Mouse (Mus musculus): Measurements from ENCODE around the gene Cdadc1. TPM values are rescaled to one million over a fixed set of nuclear protein-coding genes. Genes with fewer than 3 reads are reported as not detected.
"Not testable (repeated sequence)": the region's sequence is repeated elsewhere in the genome, so short reads cannot be mapped to it uniquely, and the experiment has no call there.

Cdadc1 gene
- total RNA-seq, 2 experiments from 2014 or later, result 39.3 to 49.8 TPM

DNA sequence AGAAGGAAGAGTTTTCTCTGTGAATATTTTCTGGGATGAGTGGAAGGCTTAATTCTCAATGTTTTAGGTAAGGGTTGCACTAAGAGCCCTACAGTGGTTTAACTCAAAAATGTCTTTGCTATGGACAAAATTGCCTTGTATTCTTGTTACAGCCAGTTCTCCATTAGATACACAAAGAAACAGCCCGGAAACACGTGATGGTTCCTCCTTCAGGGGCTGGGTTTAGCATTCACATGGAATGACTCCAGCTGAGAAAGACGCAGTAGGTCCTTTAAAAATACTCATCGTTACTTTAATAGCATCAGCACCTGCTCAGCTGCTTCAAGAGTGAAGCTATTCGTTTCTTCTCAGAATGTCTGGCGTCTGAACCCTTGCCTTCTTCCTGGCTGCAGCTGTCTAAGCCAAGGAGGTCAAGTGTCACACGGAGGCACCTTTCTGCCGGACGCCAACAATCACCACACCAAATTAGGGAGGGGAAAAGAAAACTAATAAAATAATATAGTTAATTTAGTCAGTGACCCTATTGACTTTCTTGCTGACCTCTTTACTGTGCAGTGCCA is 26.6 kb upstream of the Cdadc1 start:
- DNase-seq (ENCODE audit: extremely low spot score in 1 of 2, low spot score in 2 of 2), result no peak
- intact Hi-C loops (cut with DNase I), result no loop called here

DNA sequence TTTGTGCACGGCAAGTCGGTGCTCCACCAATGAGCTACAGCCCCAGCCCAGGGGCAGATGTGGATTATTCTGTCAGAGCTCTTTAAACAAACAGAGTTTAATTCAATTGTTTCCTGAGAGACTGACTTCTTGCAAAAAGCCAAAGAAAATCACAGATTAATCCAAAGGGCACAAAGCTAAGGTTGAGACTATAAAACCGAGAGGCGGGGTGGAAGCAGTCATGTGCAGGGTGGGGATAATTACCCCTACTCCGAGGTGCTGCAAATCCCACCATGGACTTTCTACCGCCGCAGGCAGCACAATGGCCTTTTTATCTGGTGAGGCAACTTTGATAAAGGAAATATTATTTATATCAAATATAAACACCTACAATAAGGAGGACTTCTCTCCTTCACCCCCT is 19.0 kb upstream of the Cdadc1 start:
- intact Hi-C loops (cut with DNase I), result no loop called here
- DNase-seq (ENCODE audit: extremely low spot score in 1 of 2, low spot score in 2 of 2), result no peak

- intact Hi-C loops (cut with DNase I); DNase-seq (ENCODE audit: extremely low spot score in 1 of 2, low spot score in 2 of 2): not testable (repeated sequence)
These were observed 16.4 kb upstream of the Cdadc1 start for GRCm38 (mm10) chr14:59614149-59614548.

- intact Hi-C loops (cut with DNase I), result loop anchor here (2.0 kb wide), 1 partner anchor 330 kb away; no protein-coding TSS in a partner anchor
- DNase-seq (ENCODE audit: extremely low spot score in 1 of 2, low spot score in 2 of 2), result peak in 1 of 2 experiments; percentile 75
These were observed 15.3 kb upstream of the Cdadc1 start for GRCm38 (mm10) chr14:59612920-59613625.

GRCm38 (mm10) chr14:59607021-59607420 is 9.3 kb upstream of the Cdadc1 start:
- no peak for DNase-seq (ENCODE audit: extremely low spot score in 1 of 2, low spot score in 2 of 2)
- intact Hi-C loops (cut with DNase I), result no loop called here

- intact Hi-C loops (cut with DNase I), result loop anchor here (2.0 kb wide), 1 partner anchor 411 kb away; no protein-coding TSS in a partner anchor
- DNase-seq (ENCODE audit: extremely low spot score in 1 of 2, low spot score in 2 of 2), result peak in 1 of 2 experiments; percentile 68
These were observed 8.1 kb upstream of the Cdadc1 start for GRCm38 (mm10) chr14:59605671-59606353.

- intact Hi-C loops (cut with DNase I), result loop anchor here (2.0 to 5.0 kb wide), 2 partner anchors 413 to 452 kb away; no protein-coding TSS in a partner anchor
- DNase-seq (ENCODE audit: extremely low spot score in 1 of 2, low spot score in 2 of 2), result no peak
These were observed 6.4 kb upstream of the Cdadc1 start for GRCm38 (mm10) chr14:59604002-59604645.

DNA sequence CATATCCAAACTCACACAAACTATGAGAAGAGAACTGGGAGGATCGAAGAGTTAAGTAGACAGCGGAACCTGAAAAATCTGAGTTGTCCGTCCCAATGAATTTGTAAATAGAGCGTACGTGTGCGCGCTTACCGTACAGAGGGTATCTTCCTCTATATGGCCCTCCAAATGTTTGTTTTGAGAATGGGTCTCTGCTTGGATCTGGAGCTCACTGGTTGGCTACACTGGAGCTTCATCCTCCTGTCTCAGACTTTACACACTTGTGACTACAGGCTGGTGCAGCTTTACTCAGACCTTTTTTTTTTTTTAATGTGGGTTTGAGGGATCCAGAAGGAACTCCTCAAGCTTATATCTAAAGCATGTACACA is 485 bp upstream of the Cdadc1 start:
- intact Hi-C loops (cut with DNase I), result no loop called here
- DNase-seq (ENCODE audit: extremely low spot score in 1 of 2, low spot score in 2 of 2), result no peak

- DNase-seq (ENCODE audit: extremely low spot score in 1 of 2, low spot score in 2 of 2), result no peak
- intact Hi-C loops (cut with DNase I), result no loop called here
These were observed 2.8 kb downstream of the Cdadc1 start for GRCm38 (mm10) chr14:59594988-59595387.

DNA sequence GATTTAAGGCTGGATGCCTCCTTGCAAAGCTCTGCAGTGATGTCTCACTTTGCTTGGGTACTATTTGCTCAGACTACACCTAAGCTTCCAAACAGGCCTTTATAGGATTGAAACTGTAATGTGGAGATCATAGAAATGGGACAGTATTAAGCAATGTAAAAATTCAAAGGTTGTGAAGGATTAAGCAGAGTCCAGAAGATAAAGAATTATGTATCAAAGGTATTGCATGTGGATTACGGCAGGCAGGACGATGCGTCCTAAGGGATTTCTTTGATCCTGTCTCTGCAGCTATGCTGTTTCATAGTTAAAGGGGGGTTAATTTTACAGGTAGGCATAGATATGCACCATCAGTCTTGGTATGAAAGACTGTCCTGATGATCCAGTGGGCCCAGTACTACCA is 5.2 kb downstream of the Cdadc1 start:
- no peak for DNase-seq (ENCODE audit: extremely low spot score in 1 of 2, low spot score in 2 of 2)
- intact Hi-C loops (cut with DNase I), result no loop called here

DNA sequence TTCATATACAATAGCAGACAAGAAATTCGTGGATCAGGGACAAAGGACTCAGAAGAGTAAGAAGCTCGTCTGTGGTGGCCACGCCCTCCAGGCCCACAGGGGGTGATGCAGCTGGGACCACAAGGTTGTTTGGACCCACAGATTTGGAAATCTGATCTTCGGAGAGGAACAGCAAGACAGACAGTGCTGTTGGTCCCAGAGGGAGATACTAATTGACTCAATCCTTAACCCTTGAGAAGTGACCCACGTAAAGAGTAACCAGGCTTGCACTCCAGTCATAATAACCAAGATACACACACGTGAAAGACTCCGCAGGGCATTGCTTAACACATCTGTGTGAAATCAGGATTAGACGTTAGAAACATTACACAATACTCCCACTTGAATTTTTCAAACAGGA is 5.9 kb downstream of the Cdadc1 start:
- DNase-seq (ENCODE audit: extremely low spot score in 1 of 2, low spot score in 2 of 2), result no peak
- intact Hi-C loops (cut with DNase I), result no loop called here

DNA sequence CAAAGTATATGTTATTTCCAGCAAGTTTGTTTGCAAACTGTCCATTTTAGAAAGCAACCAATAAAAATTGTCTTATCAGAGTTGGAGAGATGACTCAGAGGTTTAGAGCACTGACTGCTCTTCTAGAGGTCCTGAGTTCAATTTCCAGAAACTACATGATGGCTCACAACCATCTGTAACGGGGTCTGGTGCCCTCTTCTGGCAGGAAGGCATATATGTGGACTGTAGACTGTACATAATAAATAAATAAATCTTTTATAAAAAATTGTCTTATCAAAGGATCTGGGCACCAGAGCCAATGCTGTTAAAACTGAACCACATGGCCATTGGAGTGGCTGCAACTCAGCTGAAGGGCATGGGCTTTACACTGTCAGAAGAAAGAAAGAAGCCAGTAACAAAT is 7.1 kb downstream of the Cdadc1 start:
- no peak for DNase-seq (ENCODE audit: extremely low spot score in 1 of 2, low spot score in 2 of 2)
- intact Hi-C loops (cut with DNase I), result no loop called here

DNA sequence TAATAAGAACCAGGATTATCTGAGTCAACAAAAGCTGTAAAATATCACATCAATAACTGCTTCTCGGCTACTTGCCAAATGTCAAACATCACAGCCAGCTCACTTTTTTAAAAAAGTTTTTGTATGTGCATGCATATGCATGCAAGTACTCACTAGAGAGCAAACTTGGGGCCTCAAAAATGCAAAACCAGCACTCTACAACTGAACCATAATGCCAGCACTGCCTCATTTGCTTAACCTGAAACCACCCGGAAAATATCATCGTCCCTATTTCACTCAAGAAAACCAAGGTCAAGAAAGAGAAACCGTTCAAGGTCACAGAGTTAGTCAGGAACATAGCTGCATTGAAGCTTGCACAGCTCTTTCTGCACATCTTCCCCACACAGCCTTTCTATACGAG is 21.4 kb downstream of the Cdadc1 start:
- intact Hi-C loops (cut with DNase I), result no loop called here
- DNase-seq (ENCODE audit: extremely low spot score in 1 of 2, low spot score in 2 of 2), result no peak

DNA sequence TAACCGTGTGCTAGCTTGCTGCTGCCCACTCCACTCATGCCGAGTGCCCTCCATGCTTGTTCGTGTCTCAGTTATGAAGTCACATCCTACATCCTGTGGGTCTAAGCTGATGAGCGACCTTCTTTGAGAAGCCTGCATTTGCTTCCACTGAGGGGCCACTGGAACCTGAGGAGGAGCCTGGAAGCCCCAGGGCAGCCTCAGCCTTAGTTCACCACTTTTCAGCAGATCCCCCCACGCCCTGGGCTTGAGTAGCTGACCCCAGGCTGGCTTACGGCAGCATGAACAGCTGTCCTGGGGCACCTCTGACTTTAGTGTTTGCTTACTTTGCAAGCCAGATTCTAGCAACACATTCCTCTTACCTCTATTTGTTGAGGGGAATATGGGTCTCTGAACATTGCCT is 31.0 kb downstream of the Cdadc1 start:
- intact Hi-C loops (cut with DNase I), result no loop called here
- DNase-seq (ENCODE audit: extremely low spot score in 1 of 2, low spot score in 2 of 2), result no peak

GRCm38 (mm10) chr14:59557886-59558285 is 39.9 kb downstream of the Cdadc1 start:
- intact Hi-C loops (cut with DNase I), result loop anchor here (5.0 to 10.0 kb wide), 5 partner anchors 91 to 403 kb away; no protein-coding TSS in a partner anchor
- DNase-seq (ENCODE audit: extremely low spot score in 1 of 2, low spot score in 2 of 2), result no peak

GRCm38 (mm10) chr14:59557071-59557470 is 40.7 kb downstream of the Cdadc1 start:
- no peak for DNase-seq (ENCODE audit: extremely low spot score in 1 of 2, low spot score in 2 of 2)
- intact Hi-C loops (cut with DNase I), result loop anchor here (5.0 to 10.0 kb wide), 5 partner anchors 90 to 402 kb away; no protein-coding TSS in a partner anchor

DNA sequence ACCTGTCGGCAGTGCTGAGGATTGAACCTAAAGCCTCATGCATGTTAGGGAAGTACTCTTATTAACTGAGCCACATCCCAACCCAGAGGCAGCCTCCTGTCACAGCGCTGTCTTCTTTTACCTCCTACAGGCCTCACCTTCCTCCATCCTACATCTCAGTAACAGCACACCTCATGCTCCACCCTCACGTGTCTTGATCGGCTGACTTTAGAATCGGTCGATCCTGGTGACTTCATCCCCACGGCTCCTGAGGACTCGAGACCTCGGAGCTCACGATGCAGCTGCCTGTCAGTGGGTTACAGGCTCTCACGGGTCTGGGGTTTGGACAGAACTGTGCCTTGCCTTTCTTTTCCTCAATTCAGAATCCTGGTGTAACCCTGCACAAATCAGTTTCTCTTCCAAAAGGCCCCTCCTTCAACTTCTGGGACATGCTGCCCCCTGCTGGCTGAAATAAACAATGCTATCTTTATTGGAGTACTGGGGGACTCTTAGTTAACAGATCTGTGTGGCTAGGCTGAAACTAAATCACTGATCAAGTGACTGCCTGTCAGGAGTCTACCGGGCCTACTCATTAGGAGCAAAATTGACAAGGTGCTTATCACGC is 41.7 kb downstream of the Cdadc1 start:
- DNase-seq (ENCODE audit: extremely low spot score in 1 of 2, low spot score in 2 of 2), result peak; percentile 76 to 78
- intact Hi-C loops (cut with DNase I), result loop anchor here (5.0 to 10.0 kb wide), 5 partner anchors 89 to 401 kb away; no protein-coding TSS in a partner anchor

GRCm38 (mm10) chr14:59555018-59555417 is 42.7 kb downstream of the Cdadc1 start:
- no peak for DNase-seq (ENCODE audit: extremely low spot score in 1 of 2, low spot score in 2 of 2)
- intact Hi-C loops (cut with DNase I), result loop anchor here (5.0 to 10.0 kb wide), 5 partner anchors 88 to 400 kb away; no protein-coding TSS in a partner anchor

DNA sequence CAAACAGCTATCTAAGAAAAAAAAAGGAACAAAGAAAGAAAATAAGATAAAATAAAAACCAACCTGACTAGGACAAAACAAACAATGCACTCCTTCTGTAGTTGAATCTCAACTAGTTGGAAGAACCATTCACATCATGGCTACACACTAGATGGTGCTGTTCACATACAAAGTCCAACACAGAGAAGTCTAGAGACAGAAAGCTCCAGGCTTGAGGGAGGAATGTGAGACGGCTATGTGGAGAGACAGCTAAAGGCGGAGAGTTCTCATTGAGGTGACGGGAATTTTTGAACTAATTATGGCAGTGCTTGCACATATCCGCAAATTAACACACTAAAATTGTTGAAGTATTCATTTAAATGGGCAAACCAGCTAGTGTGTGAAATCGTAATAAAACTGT is 43.7 kb downstream of the Cdadc1 start:
- intact Hi-C loops (cut with DNase I), result loop anchor here (10.0 kb wide), 3 partner anchors 229 to 399 kb away; no protein-coding TSS in a partner anchor

More for the DNA sequence above, 43.7 kb downstream of the Cdadc1 start:
- no peak for DNase-seq (ENCODE audit: extremely low spot score in 1 of 2, low spot score in 2 of 2)

Measured in left cerebral cortex, postnatal 10 days (tissue).